Comparison of ENCODE assay signal across 8 mouse cellular contexts in genomic region chr13:81657351-81658052, GRCm38 (mm10). TPM values are rescaled to one million over a fixed set of nuclear protein-coding genes. Genes with fewer than 3 reads are reported as not detected.
DNase-seq lines count a peak whose midpoint lies in the region; ATAC-seq and TF ChIP-seq lines count a peak whose summit lies in the region.

Gene Lysmd3, plus strand, starts transcription at chr13:81657663.

- no peak for TF ChIP-seq CTCF in midbrain, postnatal 0 days (IDR thresholded peaks at IDR 0.05)

- no peaks in the 10 kb centered on the region for H3K36me3 ChIP-seq in embryonic facial prominence, embryonic 14.5 days (ENCODE audit: control insufficient read depth, insufficient read depth, low read length)
- no peaks in the 10 kb centered on the region for H3K36me3 ChIP-seq in limb, embryonic 14.5 days (ENCODE audit: control insufficient read depth, insufficient read depth, low read length)
- no peaks in the 10 kb centered on the region for H3K36me3 ChIP-seq in midbrain, postnatal 0 days (ENCODE audit: insufficient read depth, low read length)

- peak within 1 kb of the TSS; percentile 78 for H3K4me2 ChIP-seq in embryonic facial prominence, embryonic 14.5 days (ENCODE audit: low read depth, low read length)
- H3K4me2 ChIP-seq in limb, embryonic 14.5 days (replicated peaks; ENCODE audit: low read depth, low read length, severe bottlenecking), result peak within 1 kb of the TSS; percentile 60
- H3K4me2 ChIP-seq in midbrain, postnatal 0 days (ENCODE audit: low read depth, low read length, poor library complexity, severe bottlenecking), result peak within 1 kb of the TSS; percentile 62

- no peaks in the 10 kb centered on the region for H3K9me3 ChIP-seq in embryonic facial prominence, embryonic 14.5 days (ENCODE audit: control insufficient read depth, low read length)
- no peaks in the 10 kb centered on the region for H3K9me3 ChIP-seq in limb, embryonic 14.5 days (ENCODE audit: control insufficient read depth, low read length)
- no peaks in the 10 kb centered on the region for H3K9me3 ChIP-seq in midbrain, postnatal 0 days (ENCODE audit: low read length)

- H3K4me1 ChIP-seq in embryonic facial prominence, embryonic 14.5 days (ENCODE audit: control insufficient read depth, insufficient read depth, low read length), result peaks cover 17% of the 10 kb centered on the region
- H3K4me1 ChIP-seq in limb, embryonic 14.5 days (ENCODE audit: control insufficient read depth, insufficient read depth, low read length), result peaks cover 18% of the 10 kb centered on the region
- no peaks in the 10 kb centered on the region for H3K4me1 ChIP-seq in midbrain, postnatal 0 days (ENCODE audit: insufficient read depth, low read length)

- 1% methylated on average over 52 of the region's 73 CpGs for WGBS in embryonic facial prominence, embryonic 14.5 days
- WGBS in limb, embryonic 14.5 days, result under 1% methylated on average over 69 of the region's 73 CpGs
- WGBS in midbrain, postnatal 0 days, result under 1% methylated on average over 69 of the region's 73 CpGs

- peak; percentile 82 for DNase-seq in 3T3-L1 (ENCODE audit: low read depth, low spot score)
- peak; percentile 85 to 87 for DNase-seq in adrenal gland, postnatal 4 days (ENCODE audit: low spot score in 2 of 2)
- DNase-seq in embryonic facial prominence, embryonic 14.5 days (ENCODE audit: low spot score), result peak; percentile 95
- peak; percentile 88 for DNase-seq in heart, adult 8-10 months (ENCODE audit: low spot score)
- DNase-seq in kidney, adult 9 months, result peak; percentile 92
- DNase-seq in limb, embryonic 14.5 days (ENCODE audit: low spot score), result peak; percentile 90
- DNase-seq in midbrain, postnatal 0 days (ENCODE audit: low spot score), result peak; percentile 95
- peak; percentile 85 to 91 for DNase-seq in spleen, postnatal 14 days (ENCODE audit: low spot score in 2 of 2)

- peak; percentile 99 for ATAC-seq in embryonic facial prominence, embryonic 14.5 days (ENCODE audit: low read depth)
- ATAC-seq in limb, embryonic 14.5 days (ENCODE audit: low FRiP score, low read depth), result peak; percentile 100
- ATAC-seq in midbrain, postnatal 0 days (ENCODE audit: low FRiP score), result peak; percentile 100

- H3K27me3 ChIP-seq in embryonic facial prominence, embryonic 14.5 days (replicated peaks; ENCODE audit: control insufficient read depth, insufficient read depth, low read length), result no peaks in the 10 kb centered on the region
- no peaks in the 10 kb centered on the region for H3K27me3 ChIP-seq in limb, embryonic 14.5 days (ENCODE audit: control insufficient read depth, insufficient read depth, low read length)
- H3K27me3 ChIP-seq in midbrain, postnatal 0 days (ENCODE audit: insufficient read depth, low read length), result no peaks in the 10 kb centered on the region

- peak within 1 kb of the TSS; percentile 87 for H3K4me3 ChIP-seq in embryonic facial prominence, embryonic 14.5 days (ENCODE audit: low read depth, low read length)
- H3K4me3 ChIP-seq in limb, embryonic 14.5 days (replicated peaks; ENCODE audit: low read length), result peak within 1 kb of the TSS; percentile 81
- peak within 1 kb of the TSS; percentile 64 for H3K4me3 ChIP-seq in midbrain, postnatal 0 days (ENCODE audit: low read depth, low read length)

- peak; percentile 61; the same call in 1 of the 2 replicates for TF ChIP-seq POLR2A in limb, embryonic 14.5 days (IDR thresholded peaks at IDR 0.05; ENCODE audit: borderline replicate concordance, extremely low read depth, insufficient read depth, insufficient read length)

- peak within 1 kb of the TSS; percentile 92 for H3K9ac ChIP-seq in embryonic facial prominence, embryonic 14.5 days (ENCODE audit: low read depth, low read length)
- H3K9ac ChIP-seq in limb, embryonic 14.5 days (ENCODE audit: low read depth, low read length, severe bottlenecking), result peak within 1 kb of the TSS; percentile 90
- H3K9ac ChIP-seq in midbrain, postnatal 0 days (replicated peaks; ENCODE audit: low read length, poor library complexity, severe bottlenecking), result peak within 1 kb of the TSS; percentile 82

- H3K27ac ChIP-seq in embryonic facial prominence, embryonic 14.5 days (replicated peaks; ENCODE audit: low read depth, low read length), result peak within 1 kb of the TSS; percentile 90
- peak within 1 kb of the TSS; percentile 86 for H3K27ac ChIP-seq in limb, embryonic 14.5 days (replicated peaks; ENCODE audit: low read depth, low read length)
- H3K27ac ChIP-seq in midbrain, postnatal 0 days (ENCODE audit: low read depth, low read length), result peak within 1 kb of the TSS; percentile 79

RNA-seq across cellular contexts. Expression of gene Lysmd3, which starts in this region (rescaled TPM):
- total RNA-seq in adrenal gland, postnatal 4 days (2021), result 10 to 100 TPM; 23.6 to 24.9 TPM
- 34.7 and 36.7 TPM in 2 replicates for polyA plus RNA-seq in embryonic facial prominence, embryonic 14.5 days (2014; fragmentation: Nextera tagmentation; extraction: Ambion mirVana)
- total RNA-seq in heart, adult 8-10 months (2022), result 10 to 100 TPM; 11.9 to 15.0 (median 14.2) TPM
- polyA plus RNA-seq in limb, embryonic 14.5 days (2012; rRNA removed), result 15.1 and 19.3 TPM in 2 replicates
- polyA plus RNA-seq in limb, embryonic 14.5 days (2014; fragmentation: Nextera tagmentation; extraction: Ambion mirVana), result 35.1 and 35.7 TPM in 2 replicates
- total RNA-seq in midbrain, postnatal 0 days (2014; rRNA removed), result 15.6 and 27.1 TPM in 2 replicates
- polyA plus RNA-seq in midbrain, postnatal 0 days (2015; fragmentation: Nextera tagmentation; extraction: Ambion mirVana), result 11.2 and 13.7 TPM in 2 replicates

Comparison
In these comparisons a context has a peak if more than half of its experiments do, and no peak if none do; other contexts are left out.
1. Peak in every context shown above with its lines: DNase-seq, ATAC-seq, H3K4me3 ChIP-seq and H3K27ac ChIP-seq.